Mouse (Mus musculus) adrenal gland, adult (tissue): Measurements from ENCODE around the gene Grem2.

Experiments
- DNase-seq, 2 experiments: peaks; one replicate each; pipeline ENCODE4 v3.0.0; 2022 to 2023; ENCODE audit warnings: low spot score in 1 of 2; ENCODE audit not compliant: inconsistent age in 2 of 2

Grem2 gene

GRCm38 (mm10) chr1:174921298-174921955 is at the start of gene Grem2:
Grem2 (minus strand) TSS chr1:174921819.
- DNase-seq = peak; percentile 18 to 57

DNA sequence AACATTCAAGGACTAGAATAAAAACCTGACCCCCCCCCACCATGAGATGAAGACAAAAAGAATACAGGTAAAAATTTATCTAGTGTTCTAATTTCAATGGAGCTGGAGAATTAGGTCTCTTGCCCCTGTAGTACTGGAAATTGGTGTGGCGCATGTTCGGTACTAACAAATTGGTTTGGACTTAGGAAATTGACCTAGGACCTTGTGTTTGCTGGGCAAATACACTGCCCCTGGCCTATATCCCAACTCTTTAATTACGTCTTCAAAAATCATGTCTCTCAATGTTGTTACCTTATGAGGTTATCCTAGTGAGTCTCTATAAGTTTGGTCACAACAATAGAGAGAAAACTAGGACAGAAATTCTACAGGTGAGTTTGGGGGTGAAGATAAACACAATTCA is 38.2 kb upstream of the Grem2 start:
- DNase-seq = no peak

DNA sequence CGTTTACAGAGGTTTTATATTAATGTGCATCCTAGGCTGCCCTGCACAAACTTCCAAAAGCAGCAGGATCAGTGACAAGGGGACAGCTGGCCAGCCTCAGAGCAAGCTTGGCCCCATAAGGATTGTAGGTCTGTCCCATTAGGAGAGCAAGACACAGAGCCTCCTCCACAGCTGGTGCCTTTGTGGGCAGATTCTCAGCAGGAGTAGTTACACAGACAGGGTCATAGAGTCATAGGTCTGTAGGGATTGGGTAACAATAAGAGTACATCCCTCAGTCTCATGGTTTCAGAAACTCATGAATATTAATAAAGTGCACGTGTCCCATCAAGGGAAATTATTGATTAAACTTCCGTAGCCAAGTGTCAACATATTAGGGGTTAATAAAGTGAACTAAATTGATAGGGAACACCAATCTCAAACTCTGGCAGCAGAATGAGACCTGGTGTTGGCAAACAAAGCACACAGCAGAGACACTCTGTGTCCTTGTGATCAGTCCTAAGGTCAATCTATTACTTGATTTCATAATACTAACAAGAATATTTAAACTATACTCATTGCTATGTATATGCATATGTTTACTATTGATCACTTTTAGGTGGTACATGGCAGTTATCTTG is 9.5 kb upstream of the Grem2 start:
- DNase-seq = no peak

DNA sequence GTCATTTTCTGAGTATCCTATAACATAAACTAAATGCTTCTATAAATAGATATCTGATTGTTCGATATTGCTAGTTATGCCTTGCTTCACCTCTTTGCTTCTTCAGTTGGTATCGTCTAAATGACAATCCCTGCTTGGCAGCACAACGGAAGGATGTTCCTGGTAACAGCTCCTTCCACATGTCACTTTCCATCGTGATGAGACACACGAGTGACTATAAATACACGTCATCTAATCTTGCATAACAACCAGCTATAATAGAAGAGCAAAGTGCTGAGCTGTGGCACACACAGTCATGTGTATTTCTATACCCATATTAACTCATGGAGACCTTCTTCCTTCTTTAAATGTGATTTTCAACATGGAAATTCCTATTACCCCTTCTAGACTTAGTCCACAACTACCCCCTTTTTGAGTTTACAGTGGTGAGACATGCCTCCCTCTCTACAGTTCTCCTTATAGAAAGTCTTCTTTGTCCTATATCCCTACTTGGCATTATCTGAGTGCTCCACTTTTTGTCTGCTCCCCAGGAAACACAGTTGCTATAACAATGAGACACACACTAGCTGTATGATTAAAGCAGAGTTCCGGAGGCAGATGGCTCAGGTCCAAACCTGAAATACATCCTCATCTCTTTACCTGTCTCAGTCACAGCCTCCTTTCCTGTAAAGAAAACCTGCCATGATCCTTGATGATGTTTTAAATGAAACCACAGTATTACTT is 8.0 kb upstream of the Grem2 start:
- DNase-seq = no peak

- DNase-seq = no peak
These were observed 2.7 kb downstream of the Grem2 start for GRCm38 (mm10) chr1:174918949-174919348.

DNA sequence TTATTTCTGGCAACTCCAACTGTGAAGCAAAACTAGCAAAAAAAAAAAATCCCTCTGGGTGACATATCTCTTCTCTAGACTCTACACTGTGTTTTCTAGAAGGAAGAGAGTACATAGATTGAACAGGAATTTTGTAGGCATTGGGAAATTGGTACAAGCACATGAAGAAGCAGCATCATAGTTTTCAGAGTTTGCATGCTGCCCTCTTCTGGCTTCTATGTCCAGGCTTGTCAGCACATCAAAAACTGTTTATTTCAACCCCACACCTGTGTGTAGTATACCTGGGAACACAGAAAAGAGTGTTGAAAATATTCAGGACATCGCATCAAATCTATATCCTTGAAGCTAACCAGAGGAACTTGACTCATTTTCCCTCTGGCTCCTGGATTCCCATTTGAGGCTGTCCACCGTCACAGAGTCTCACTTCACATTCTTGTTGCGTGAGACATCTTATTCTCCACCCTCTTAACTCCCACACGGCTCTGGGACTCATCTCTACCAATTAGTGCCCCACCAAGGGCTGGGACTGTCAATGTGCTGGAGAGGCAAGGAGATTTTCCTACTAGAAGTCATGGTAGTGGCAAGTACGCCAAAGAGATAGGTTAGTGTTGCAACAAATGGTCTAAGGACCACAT is 3.3 kb downstream of the Grem2 start:
- DNase-seq = peak in 1 of 2 experiments; percentile 25

GRCm38 (mm10) chr1:174909834-174910233 is 11.8 kb downstream of the Grem2 start:
- DNase-seq = no peak

- DNase-seq = no peak
These were observed 13.4 kb downstream of the Grem2 start for GRCm38 (mm10) chr1:174908232-174908631.

DNA sequence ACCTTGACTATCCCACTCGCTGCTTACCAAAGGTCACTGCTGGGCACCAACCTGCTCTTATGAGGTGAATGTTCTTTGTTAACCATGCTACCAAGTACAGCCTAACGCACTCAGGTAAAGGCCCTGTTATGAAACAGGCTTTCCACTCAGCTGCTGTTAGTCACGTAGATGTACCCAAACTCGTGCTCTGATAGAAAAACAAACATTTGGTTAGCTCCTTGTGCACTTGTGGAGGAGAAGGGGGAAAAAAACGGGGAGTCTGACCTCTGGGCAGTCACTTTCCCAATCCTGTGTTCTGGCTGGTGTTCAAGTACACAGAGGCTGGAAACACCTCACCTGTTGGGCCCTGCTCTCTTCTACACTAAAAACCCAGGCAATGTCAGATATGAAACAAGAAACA is 14.0 kb downstream of the Grem2 start:
- no peak for DNase-seq

DNA sequence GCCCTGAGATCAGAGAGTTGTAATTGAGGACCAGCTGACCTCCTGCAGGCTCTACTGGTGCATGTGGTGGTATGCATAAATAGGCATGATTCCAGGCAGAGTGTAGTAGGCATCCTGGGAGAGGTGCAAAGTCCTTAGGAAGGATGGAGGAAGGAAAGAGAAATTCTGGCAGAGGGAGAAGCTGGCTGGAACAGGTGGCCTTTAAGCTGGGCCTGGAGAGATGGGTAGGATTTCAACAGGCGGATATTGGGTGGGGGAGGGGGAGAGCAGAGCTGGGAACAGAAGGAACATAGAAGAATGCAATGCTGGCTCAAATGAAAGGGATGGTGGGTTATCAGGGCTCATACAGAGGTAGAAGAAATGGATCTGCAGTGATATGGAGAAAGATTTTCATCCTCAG is 18.9 kb downstream of the Grem2 start:
- no peak for DNase-seq

GRCm38 (mm10) chr1:174892471-174892870 is 29.1 kb downstream of the Grem2 start:
- DNase-seq = no peak

DNA sequence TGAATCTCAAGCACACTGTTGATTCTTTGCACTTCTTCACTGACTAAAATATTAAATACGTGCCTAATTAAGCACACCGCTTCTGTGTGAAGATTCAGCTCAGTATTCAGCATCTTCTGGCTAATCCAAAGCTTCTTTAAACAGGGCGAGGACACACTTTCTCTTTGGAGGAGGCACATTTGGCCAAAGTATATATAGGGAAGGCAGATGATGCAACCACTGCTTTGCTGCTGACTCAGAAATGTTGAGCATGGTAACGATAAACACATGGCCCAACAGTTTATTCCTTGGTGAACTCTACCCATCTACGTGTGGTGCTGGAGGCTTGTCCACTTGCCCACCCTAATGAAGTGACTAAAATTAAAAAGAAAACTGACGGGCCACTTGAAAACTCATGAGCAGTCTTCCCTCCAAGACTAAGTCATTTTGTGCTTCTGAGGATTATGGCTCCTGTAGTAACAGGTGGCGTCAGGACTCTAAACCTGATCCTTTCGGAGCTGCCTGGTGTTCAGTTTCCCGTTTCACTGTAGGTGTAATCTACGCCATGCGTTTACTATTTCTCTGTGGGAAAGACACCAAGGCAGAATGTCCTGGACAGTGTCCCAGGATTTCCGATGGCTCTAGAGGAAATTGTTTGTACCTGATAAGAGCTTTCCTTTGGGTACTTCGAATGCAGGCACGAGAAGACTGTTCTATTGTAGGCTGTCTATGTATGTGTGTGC is 32.8 kb downstream of the Grem2 start:
- DNase-seq = no peak

GRCm38 (mm10) chr1:174888073-174888472 is 33.5 kb downstream of the Grem2 start:
- no peak for DNase-seq

DNA sequence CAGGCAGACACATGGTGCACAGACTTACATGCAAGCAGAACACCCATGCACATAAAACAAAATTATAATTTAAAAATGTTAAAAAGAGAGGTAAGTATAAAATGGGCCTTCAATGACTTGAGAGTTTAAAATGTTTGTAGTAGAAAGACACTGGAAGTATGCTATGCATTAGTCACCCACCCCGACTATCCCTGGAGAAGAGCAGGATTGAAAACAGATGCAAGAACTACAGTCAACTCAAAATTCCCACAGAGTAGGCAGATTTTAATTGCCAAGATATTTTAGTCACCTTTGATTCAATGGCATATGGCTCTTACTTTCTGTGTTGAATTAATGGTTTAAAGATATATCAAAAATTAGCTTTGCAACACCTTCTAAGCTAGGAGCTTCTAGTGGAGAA is 39.1 kb downstream of the Grem2 start:
- DNase-seq = no peak

GRCm38 (mm10) chr1:174875173-174875572 is 46.4 kb downstream of the Grem2 start:
- no peak for DNase-seq

GRCm38 (mm10) chr1:174860407-174861118 is 61.1 kb downstream of the Grem2 start:
- DNase-seq = no peak

- no peak for DNase-seq
These were observed 65.4 kb downstream of the Grem2 start for GRCm38 (mm10) chr1:174856188-174856587.

GRCm38 (mm10) chr1:174844786-174845185 is 76.8 kb downstream of the Grem2 start:
- DNase-seq = no peak

- DNase-seq = no peak
These were observed 84.8 kb downstream of the Grem2 start for GRCm38 (mm10) chr1:174836861-174837260.

GRCm38 (mm10) chr1:174826562-174826961 is 95.1 kb downstream of the Grem2 start:
- no peak for DNase-seq

DNA sequence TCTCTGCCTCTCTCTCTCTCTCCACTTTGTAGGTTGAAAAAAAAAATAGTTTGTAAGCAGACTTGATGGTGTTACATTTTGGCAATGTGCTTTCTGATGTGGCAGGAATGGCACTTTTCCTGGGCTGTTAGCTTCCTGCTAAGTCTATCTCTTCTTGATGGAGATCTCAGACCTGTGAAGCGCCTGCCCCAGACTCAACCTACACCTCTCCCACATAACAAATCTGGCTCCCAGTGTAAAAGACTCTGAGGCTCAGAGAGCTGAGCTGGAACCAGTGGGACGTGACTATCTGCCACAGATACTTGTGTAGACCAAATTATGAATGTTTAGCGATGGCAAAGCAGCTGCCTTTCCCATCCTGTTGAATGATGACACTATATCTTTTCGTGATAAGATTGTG is 109.8 kb downstream of the Grem2 start:
- DNase-seq = no peak
